Mouse (Mus musculus): ENCODE measurements around the gene Ermp1. TPM values are rescaled to one million over a fixed set of nuclear protein-coding genes. Genes with fewer than 3 reads are reported as not detected.

Ermp1 gene
- polyA plus RNA-seq (2012; rRNA removed), result 12.2 and 14.4 TPM in 2 replicates

GRCm38 (mm10) chr19:29647651-29648549, at the start of gene Ermp1:
Gene Ermp1 (minus strand): TSS chr19:29648415.

DNA sequence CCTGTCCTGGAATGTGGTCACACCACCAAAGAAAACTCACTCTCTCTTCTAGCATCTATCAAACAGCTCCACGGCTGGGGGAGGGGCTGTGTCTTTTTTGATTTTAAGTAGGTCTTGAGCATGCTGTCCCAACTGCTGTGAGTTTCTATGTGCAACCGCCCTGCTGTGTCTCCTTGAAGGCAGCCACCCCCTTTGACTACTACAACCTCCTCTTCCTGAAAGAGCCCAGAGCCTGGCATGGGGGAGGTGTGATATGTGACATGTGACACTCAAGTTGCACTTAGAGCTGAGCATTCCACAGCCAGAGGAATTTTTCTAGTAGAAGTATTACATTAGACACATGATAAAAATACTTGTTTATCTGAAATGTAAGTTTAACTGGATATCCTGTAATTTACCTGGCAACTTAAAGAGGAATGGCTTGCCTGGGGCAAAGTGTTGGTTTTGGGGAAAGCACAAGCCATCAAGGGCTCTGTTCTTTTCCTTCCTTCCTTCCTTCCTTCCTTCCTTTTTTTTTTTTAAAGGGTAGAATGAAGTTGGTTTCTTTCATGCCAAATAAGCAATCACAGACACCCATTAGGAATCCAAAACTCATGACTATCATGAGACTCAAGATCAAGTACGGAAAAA, 49.1 kb upstream of the Ermp1 start, which contains the start of gene Mlana:
TSS of gene Mlana (plus strand) at position 580 of the 630 bp plus-strand sequence.

Other genes starting within 250 kb of the Ermp1 start
- gene Pdcd1lg2, start 237.5 kb downstream of the Ermp1 start, polyA plus RNA-seq (2012; rRNA removed), result not detected in 2 replicates
- gene Ric1, start 126.1 kb downstream of the Ermp1 start, polyA plus RNA-seq (2012; rRNA removed), result 1.9 and 2.3 TPM in 2 replicates
- gene Mlana, start 49.4 kb upstream of the Ermp1 start, polyA plus RNA-seq (2012; rRNA removed), result not detected in 2 replicates
- 0.31 and 0.66 TPM in 2 replicates for gene 9930021J03Rik, start 157.6 kb upstream of the Ermp1 start, polyA plus RNA-seq (2012; rRNA removed)
- gene Ranbp6, start 164.6 kb upstream of the Ermp1 start, polyA plus RNA-seq (2012; rRNA removed), result 0.22 and 0.26 TPM in 2 replicates

All from stomach, adult 2 months (tissue).